Mouse (Mus musculus): Measurements from ENCODE around the gene Gm5142. TPM values are rescaled to one million over a fixed set of nuclear protein-coding genes. Genes with fewer than 3 reads are reported as not detected.

The Gm5142 gene
- polyA plus RNA-seq, 1 experiment from 2014 or later, result not detected

DNA sequence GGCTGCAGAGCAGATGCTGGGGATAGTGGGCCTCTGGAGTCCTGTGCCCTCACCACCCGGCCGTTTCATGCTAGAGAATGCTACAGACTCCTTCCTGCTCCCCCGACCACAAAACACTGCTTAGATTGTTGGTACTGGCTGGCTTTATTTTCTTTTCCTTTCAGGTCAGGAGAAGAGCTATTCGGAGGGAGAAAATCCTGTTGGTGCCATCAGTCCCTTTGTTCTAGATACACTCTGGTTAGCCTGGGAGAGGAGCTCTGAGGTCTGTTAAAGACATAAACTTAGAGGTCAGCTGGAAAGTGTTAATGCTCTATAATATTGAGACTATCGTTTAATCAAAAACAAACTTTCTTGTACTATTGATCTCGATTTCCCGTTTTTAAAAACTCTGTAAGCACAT lies 26.9 kb upstream of the Gm5142 start:
- Histone ChIP-seq H3K4me1 (replicated peaks; ENCODE audit: control insufficient read depth, insufficient read depth, low read length) (peaks cover 5% of the 10 kb centered on the region), H3K27me3 (replicated peaks; ENCODE audit: control insufficient read depth, insufficient read depth, low read length) (no peaks in the 10 kb centered on the region), H3K9ac (ENCODE audit: low read depth, low read length) (no peak overlapping the region), H3K4me2 (replicated peaks; ENCODE audit: low read depth) (0 out of 2 replicates have a peak overlapping the region, but pooled peaks have one; percentile 1), H3K27ac (ENCODE audit: low read depth, low read length) (no peak overlapping the region), H3K9me3 (ENCODE audit: control insufficient read depth) (no peaks in the 10 kb centered on the region), H3K4me3 (ENCODE audit: low read depth, low read length) (no peak overlapping the region), H3K36me3 (ENCODE audit: control insufficient read depth, insufficient read depth) (no peaks in the 10 kb centered on the region; the same call in 1 of the 2 replicates)
- TF ChIP-seq CTCF (IDR thresholded peaks at IDR 0.05; ENCODE audit: low read depth), result no peak
- no peak for ATAC-seq
- 50% methylated on average over 7 of the region's 7 CpGs for WGBS

- H3K9me3 ChIP-seq (ENCODE audit: control insufficient read depth), result no peaks in the 10 kb centered on the region
- peak overlapping the region; percentile 96 for H3K9ac ChIP-seq (ENCODE audit: low read depth, low read length)
- TF ChIP-seq CTCF (IDR thresholded peaks at IDR 0.05; ENCODE audit: low read depth), result no peak
- peak overlapping the region; percentile 99 for H3K27ac ChIP-seq (ENCODE audit: low read depth, low read length)
- H3K36me3 ChIP-seq (ENCODE audit: control insufficient read depth, insufficient read depth), result no peaks in the 10 kb centered on the region
- WGBS, result under 1% methylated on average over 21 of the region's 21 CpGs
- no peaks in the 10 kb centered on the region for H3K27me3 ChIP-seq (replicated peaks; ENCODE audit: control insufficient read depth, insufficient read depth, low read length)
- peak overlapping the region; percentile 85 for H3K4me2 ChIP-seq (replicated peaks; ENCODE audit: low read depth)
- no peak for ATAC-seq
- H3K4me1 ChIP-seq (replicated peaks; ENCODE audit: control insufficient read depth, insufficient read depth, low read length), result peaks cover 5% of the 10 kb centered on the region
- peak overlapping the region; percentile 88 for H3K4me3 ChIP-seq (ENCODE audit: low read depth, low read length)
Observed at GRCm38 (mm10) chr14:59201604-59202215, 23.2 kb upstream of the Gm5142 start.

GRCm38 (mm10) chr14:59200711-59201603 lies 22.4 kb upstream of the Gm5142 start, which contains the start of gene Rcbtb1:
Gene Rcbtb1, plus strand, starts transcription at chr14:59201209.
- TF ChIP-seq CTCF (IDR thresholded peaks at IDR 0.05; ENCODE audit: low read depth), result peak; percentile 86
- Histone ChIP-seq H3K27me3 (replicated peaks; ENCODE audit: control insufficient read depth, insufficient read depth, low read length) (no peaks in the 10 kb centered on the region), H3K4me3 (ENCODE audit: low read depth, low read length) (peak within 1 kb of the TSS; percentile 88), H3K36me3 (ENCODE audit: control insufficient read depth, insufficient read depth) (no peaks in the 10 kb centered on the region), H3K9ac (ENCODE audit: low read depth, low read length) (peak within 1 kb of the TSS; percentile 96), H3K4me1 (replicated peaks; ENCODE audit: control insufficient read depth, insufficient read depth, low read length) (peaks cover 5% of the 10 kb centered on the region), H3K4me2 (replicated peaks; ENCODE audit: low read depth) (peak within 1 kb of the TSS; percentile 85), H3K27ac (ENCODE audit: low read depth, low read length) (peak within 1 kb of the TSS; percentile 99), H3K9me3 (ENCODE audit: control insufficient read depth) (no peaks in the 10 kb centered on the region)
- under 1% methylated on average over 91 of the region's 96 CpGs for WGBS
- peak; percentile 92 for ATAC-seq

GRCm38 (mm10) chr14:59186121-59186520 lies 7.6 kb upstream of the Gm5142 start:
- H3K4me2 ChIP-seq (replicated peaks; ENCODE audit: low read depth), result no peak overlapping the region
- no peak overlapping the region for H3K4me3 ChIP-seq (ENCODE audit: low read depth, low read length)
- no peak for TF ChIP-seq CTCF (IDR thresholded peaks at IDR 0.05; ENCODE audit: low read depth)
- no peak overlapping the region for H3K9ac ChIP-seq (ENCODE audit: low read depth, low read length)
- 85% methylated on average over 2 of the region's 2 CpGs for WGBS
- no peaks in the 10 kb centered on the region for H3K4me1 ChIP-seq (replicated peaks; ENCODE audit: control insufficient read depth, insufficient read depth, low read length)
- no peak overlapping the region for H3K27ac ChIP-seq (ENCODE audit: low read depth, low read length)
- no peak for ATAC-seq
- no peaks in the 10 kb centered on the region for H3K9me3 ChIP-seq (ENCODE audit: control insufficient read depth)
- no peaks in the 10 kb centered on the region for H3K27me3 ChIP-seq (replicated peaks; ENCODE audit: control insufficient read depth, insufficient read depth, low read length)
- no peaks in the 10 kb centered on the region for H3K36me3 ChIP-seq (ENCODE audit: control insufficient read depth, insufficient read depth)

DNA sequence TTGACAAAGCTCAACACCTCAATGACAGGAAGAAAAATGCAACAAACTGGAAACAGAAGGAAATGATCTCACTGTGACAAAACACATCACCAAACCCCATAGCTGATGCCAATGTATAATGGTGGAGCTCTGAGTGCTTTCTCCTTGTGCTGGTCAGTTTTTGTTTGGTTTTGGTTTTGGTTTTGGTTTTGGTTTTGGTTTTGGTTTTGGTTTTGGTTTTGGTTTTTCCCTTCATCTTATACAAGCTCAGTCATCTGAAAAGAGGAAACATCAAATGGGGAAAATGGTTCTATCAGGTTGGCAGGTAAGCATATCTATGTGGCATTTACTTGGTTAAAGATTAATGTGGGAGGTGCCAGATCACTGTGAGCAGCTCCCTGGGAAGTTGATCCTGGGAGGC lies 7.0 kb upstream of the Gm5142 start:
- H3K4me2 ChIP-seq (replicated peaks; ENCODE audit: low read depth), result no peak overlapping the region
- no peak for TF ChIP-seq CTCF (IDR thresholded peaks at IDR 0.05; ENCODE audit: low read depth)
- no peaks in the 10 kb centered on the region for H3K36me3 ChIP-seq (ENCODE audit: control insufficient read depth, insufficient read depth)
- no peak overlapping the region for H3K4me3 ChIP-seq (ENCODE audit: low read depth, low read length)
- no peak overlapping the region for H3K27ac ChIP-seq (ENCODE audit: low read depth, low read length)
- no peak for ATAC-seq
- no peaks in the 10 kb centered on the region for H3K27me3 ChIP-seq (replicated peaks; ENCODE audit: control insufficient read depth, insufficient read depth, low read length)
- H3K9ac ChIP-seq (ENCODE audit: low read depth, low read length), result no peak overlapping the region
- no peaks in the 10 kb centered on the region for H3K9me3 ChIP-seq (ENCODE audit: control insufficient read depth)
- no peaks in the 10 kb centered on the region for H3K4me1 ChIP-seq (replicated peaks; ENCODE audit: control insufficient read depth, insufficient read depth, low read length)

DNA sequence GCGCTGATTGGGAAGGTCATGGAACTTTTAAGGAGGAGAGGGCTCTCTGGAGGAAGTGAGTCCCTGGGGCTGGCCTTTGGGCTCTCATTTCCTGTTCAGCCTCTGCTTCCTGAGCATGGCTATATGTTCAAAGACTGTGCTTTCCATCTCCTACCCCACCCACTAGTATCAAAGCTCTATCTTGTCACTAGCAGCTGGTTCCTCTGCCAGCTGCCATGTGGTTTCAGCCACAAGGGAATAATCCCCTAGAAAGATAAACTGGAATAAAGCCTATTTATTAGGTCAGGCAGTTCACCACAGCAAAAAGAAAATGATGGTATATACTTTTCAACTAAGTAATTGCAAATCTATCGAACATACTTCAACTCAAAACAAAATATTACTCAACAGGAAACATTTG lies 4.2 kb upstream of the Gm5142 start:
- no peak for TF ChIP-seq CTCF (IDR thresholded peaks at IDR 0.05; ENCODE audit: low read depth)
- Histone ChIP-seq H3K4me2 (replicated peaks; ENCODE audit: low read depth) (no peak overlapping the region), H3K36me3 (ENCODE audit: control insufficient read depth, insufficient read depth) (no peaks in the 10 kb centered on the region), H3K4me3 (ENCODE audit: low read depth, low read length) (no peak overlapping the region), H3K27me3 (replicated peaks; ENCODE audit: control insufficient read depth, insufficient read depth, low read length) (no peaks in the 10 kb centered on the region), H3K4me1 (replicated peaks; ENCODE audit: control insufficient read depth, insufficient read depth, low read length) (no peaks in the 10 kb centered on the region), H3K27ac (ENCODE audit: low read depth, low read length) (no peak overlapping the region), H3K9ac (ENCODE audit: low read depth, low read length) (no peak overlapping the region), H3K9me3 (ENCODE audit: control insufficient read depth) (no peaks in the 10 kb centered on the region)
- WGBS, result 78% methylated on average over 2 of the region's 2 CpGs
- no peak for ATAC-seq

All from intestine, postnatal 0 days (tissue).